Mouse (Mus musculus) brown adipose tissue, adult 24 weeks (tissue): ENCODE data around the gene Dennd5a. TPM values are rescaled to one million over a fixed set of nuclear protein-coding genes. Genes with fewer than 3 reads are reported as not detected.

Experiments used
- H3K27ac ChIP-seq: fragments of 200-500 bp; replicated peaks from 2 replicates; pipeline ENCODE4 v1.5.1; 2012; ENCODE audit warnings: low read depth, mild to moderate bottlenecking, low read length
- H3K4me1 ChIP-seq: fragments of 200-500 bp; 2 replicates; pipeline ENCODE4 v1.6.1; 2012; ENCODE audit warnings: low read length, mixed read lengths; ENCODE audit not compliant: control insufficient read depth, insufficient read depth, insufficient read length
- H3K4me3 ChIP-seq: fragments of 200-500 bp; 2 replicates; pipeline ENCODE4 v1.5.1; 2012; ENCODE audit warnings: low read depth, mild to moderate bottlenecking, low read length, moderate library complexity; ENCODE audit not compliant: insufficient read depth
- polyA plus RNA-seq: library from polyadenylated mRNA; stranded (reverse); fragments of >200 nt; gene quantifications from 2 replicates; pipeline ENCODE4 v1.2.4, GENCODE M21; 2012; ENCODE audit not compliant: missing spikeins, insufficient read depth, insufficient read length

The Dennd5a gene
- polyA plus RNA-seq, 1 experiment, result 94.7 TPM

- Histone ChIP-seq H3K4me3 (no peak overlapping the region), H3K27ac (no peak overlapping the region), H3K4me1 (no peaks in the 10 kb centered on the region; the same call in 1 of the 2 replicates)
Measured at GRCm38 (mm10) chr7:109849750-109850434, 110.4 kb downstream of the Dennd5a start.

GRCm38 (mm10) chr7:109848867-109849733, 111.2 kb downstream of the Dennd5a start:
- H3K4me3 ChIP-seq, result no peak overlapping the region
- H3K4me1 ChIP-seq, result no peaks in the 10 kb centered on the region; the same call in 1 of the 2 replicates
- no peak overlapping the region for H3K27ac ChIP-seq

GRCm38 (mm10) chr7:109844100-109844499, 116.2 kb downstream of the Dennd5a start:
- Histone ChIP-seq H3K4me3 (no peak overlapping the region), H3K4me1 (no peaks in the 10 kb centered on the region), H3K27ac (no peak overlapping the region)

Other genes starting within 250 kb of the Dennd5a start
- not detected in 2 replicates for gene BC051019, start 236.6 kb downstream of the Dennd5a start, polyA plus RNA-seq
- gene Ascl3, start 228.7 kb downstream of the Dennd5a start, polyA plus RNA-seq, result not detected in 2 replicates
- gene Tmem9b, start 207.6 kb downstream of the Dennd5a start, polyA plus RNA-seq, result 47.8 and 65.8 TPM in 2 replicates
- gene Nrip3, start 178.4 kb downstream of the Dennd5a start, polyA plus RNA-seq, result not detected in 2 replicates
- gene Scube2, start 94.8 kb downstream of the Dennd5a start, polyA plus RNA-seq, result not detected in 2 replicates
- 39.6 and 66.6 TPM in 2 replicates for gene Tmem41b, start 26.5 kb upstream of the Dennd5a start, polyA plus RNA-seq
- 51.7 and 64.6 TPM in 2 replicates for gene Ipo7, start 57.8 kb upstream of the Dennd5a start, polyA plus RNA-seq
- gene Zfp143, start 100.7 kb upstream of the Dennd5a start, polyA plus RNA-seq, result 4.5 and 7.8 TPM in 2 replicates
- 3.9 and 4.2 TPM in 2 replicates for gene Wee1, start 161.6 kb upstream of the Dennd5a start, polyA plus RNA-seq